Comparison of ENCODE assay signal across 19 mouse cellular contexts in genomic region chr2:119510856-119511255, GRCm38 (mm10). TPM values are rescaled to one million over a fixed set of nuclear protein-coding genes. Genes with fewer than 3 reads are reported as not detected.
"Had no signal": no experiment of that assay in that cellular context is flagged by ENCODE, and none has a peak within 500 bp of the region (broad histone marks: within the 10 kb centered on the region; RNA-seq: fewer than 3 reads in every experiment).

No protein-coding gene starts in this region.

- H3K27me3 ChIP-seq: midbrain, embryonic 12.5 days; neural tube, embryonic 13.5 days; neural tube, embryonic 15.5 days had no signal

- H3K9ac ChIP-seq: lung, embryonic 14.5 days; midbrain, embryonic 12.5 days; neural tube, embryonic 13.5 days; neural tube, embryonic 15.5 days had no signal

- H3K4me1 ChIP-seq: midbrain, embryonic 10.5 days; midbrain, embryonic 12.5 days; neural tube, embryonic 13.5 days; neural tube, embryonic 15.5 days had no signal

- H3K9me3 ChIP-seq: midbrain, embryonic 10.5 days; midbrain, embryonic 12.5 days; neural tube, embryonic 13.5 days; neural tube, embryonic 15.5 days had no signal

- H3K4me2 ChIP-seq: lung, embryonic 14.5 days; midbrain, embryonic 12.5 days; neural tube, embryonic 13.5 days; neural tube, embryonic 15.5 days had no signal

- H3K27ac ChIP-seq: midbrain, embryonic 10.5 days; midbrain, embryonic 12.5 days; neural tube, embryonic 13.5 days; neural tube, embryonic 15.5 days had no signal

- H3K4me3 ChIP-seq: midbrain, embryonic 10.5 days; midbrain, embryonic 12.5 days; myocyte; neural tube, embryonic 13.5 days; neural tube, embryonic 15.5 days had no signal

- ATAC-seq: midbrain, embryonic 16.5 days had no signal

- H3K36me3 ChIP-seq: midbrain, embryonic 10.5 days; midbrain, embryonic 12.5 days; neural tube, embryonic 13.5 days; neural tube, embryonic 15.5 days had no signal

- DNase-seq: lung, embryonic 14.5 days; lung, postnatal 10 days; lung, postnatal 4 days; midbrain, embryonic 14.5 days; retina, postnatal 1 day; right cerebral cortex, adult 18-20 months; right cerebral cortex, postnatal 25 days; right cerebral cortex, postnatal 4 days; spleen, adult 18-20 months; thymus, adult 18-20 months; thymus, postnatal 14 days; thymus, postnatal 36 days had no signal

RNA-seq across cellular contexts. Expression of gene Exd1, which starts 36.6 kb away (rescaled TPM):
- total RNA-seq: megakaryocyte-erythroid progenitor cell, adult 5-6 weeks had no signal
